Mouse (Mus musculus) adrenal gland, adult (tissue): ENCODE measurements around the gene 9930022D16Rik.

Experiments
- DNase-seq, 2 experiments: peaks; one replicate each; pipeline ENCODE4 v3.0.0; 2022 to 2023; ENCODE audit warnings: low spot score in 1 of 2; ENCODE audit not compliant: inconsistent age in 2 of 2

The 9930022D16Rik gene

DNA sequence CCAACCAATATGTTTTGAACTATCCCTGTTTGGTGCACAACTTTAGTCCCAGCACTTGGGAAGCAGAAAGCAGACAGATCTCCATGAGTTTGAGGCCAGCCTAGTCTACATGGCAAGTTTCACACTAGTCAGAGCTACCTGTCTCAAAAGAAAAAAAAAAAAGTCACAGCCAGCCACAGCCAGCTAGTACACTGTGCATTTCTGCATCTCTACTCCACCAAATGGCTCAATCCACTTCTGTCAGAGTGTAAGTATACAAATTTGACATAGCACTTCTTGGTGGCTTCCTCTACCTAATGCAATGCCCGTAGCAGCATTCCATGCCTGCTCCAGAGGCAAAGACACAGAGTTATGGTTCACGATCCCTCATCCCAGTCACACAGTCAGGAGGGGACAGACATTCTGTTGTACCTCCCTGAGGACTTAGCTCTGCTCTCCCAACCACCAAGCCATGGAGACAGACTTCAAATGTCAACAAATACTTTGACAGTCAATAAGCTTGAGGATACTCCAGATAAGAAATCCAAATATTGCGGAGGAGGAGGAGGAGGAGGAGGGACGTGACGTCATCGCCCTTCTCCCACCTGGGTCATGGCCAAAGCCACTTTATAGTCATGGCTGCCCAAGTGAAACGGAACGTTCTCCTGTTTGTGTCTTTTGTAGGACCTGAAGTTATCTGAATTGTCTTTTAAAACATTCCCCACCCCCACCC is 3.1 kb downstream of the 9930022D16Rik start:
- DNase-seq = no peak

- DNase-seq = no peak
Observed at GRCm38 (mm10) chr11:109417472-109418040, 3.8 kb downstream of the 9930022D16Rik start.

- DNase-seq = no peak
Observed at GRCm38 (mm10) chr11:109419461-109419860, 5.7 kb downstream of the 9930022D16Rik start.

DNA sequence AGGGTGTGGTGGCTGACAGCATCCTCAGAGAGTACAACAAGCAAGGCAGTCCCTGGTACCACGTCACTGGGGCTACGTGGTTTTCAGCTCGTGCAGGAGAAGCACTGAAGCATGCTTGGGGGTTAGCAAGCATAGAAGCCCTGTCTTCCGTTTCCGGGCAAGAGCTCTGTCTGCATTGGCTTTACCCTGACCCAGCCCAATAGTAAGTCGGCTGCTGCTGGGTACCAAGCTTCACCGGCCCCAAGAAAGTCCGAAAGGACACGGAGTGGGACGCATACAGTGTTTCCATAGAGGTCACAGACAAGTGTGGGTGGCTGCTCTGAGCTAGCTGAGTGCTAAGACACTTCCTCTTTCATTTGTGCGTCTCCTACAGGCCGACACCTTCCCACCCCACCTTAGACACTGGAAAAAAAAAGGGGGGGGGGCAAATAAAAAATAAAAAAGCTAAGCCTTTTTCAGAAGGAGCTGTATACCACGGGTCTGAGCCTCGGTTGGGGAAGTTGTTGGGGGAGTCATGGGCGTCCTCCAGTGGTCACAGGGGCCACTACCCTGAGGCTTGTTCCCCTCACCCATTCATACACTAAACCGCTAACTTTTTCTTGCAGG is 6.3 kb downstream of the 9930022D16Rik start:
- no peak for DNase-seq

DNA sequence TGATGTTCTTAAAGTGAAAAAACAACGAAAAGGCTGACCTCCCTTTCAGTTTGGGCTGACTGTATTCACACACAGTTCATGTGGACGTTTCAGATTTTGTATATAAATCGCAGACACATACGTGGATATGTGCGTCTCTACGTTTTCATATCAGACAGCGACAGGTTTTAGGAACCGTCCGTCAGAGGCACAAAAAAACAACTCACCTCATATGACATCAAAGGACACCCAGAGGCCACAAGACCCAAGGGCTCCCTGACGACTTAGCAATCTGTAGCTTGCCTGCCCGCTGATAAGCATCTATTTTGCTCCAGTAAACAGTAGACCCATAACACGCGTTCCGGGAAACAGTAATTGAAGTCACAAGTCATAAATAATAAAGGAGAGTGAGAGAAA is 6.8 kb downstream of the 9930022D16Rik start:
- DNase-seq = no peak

GRCm38 (mm10) chr11:109421205-109421604 is 7.5 kb downstream of the 9930022D16Rik start:
- DNase-seq = no peak

DNA sequence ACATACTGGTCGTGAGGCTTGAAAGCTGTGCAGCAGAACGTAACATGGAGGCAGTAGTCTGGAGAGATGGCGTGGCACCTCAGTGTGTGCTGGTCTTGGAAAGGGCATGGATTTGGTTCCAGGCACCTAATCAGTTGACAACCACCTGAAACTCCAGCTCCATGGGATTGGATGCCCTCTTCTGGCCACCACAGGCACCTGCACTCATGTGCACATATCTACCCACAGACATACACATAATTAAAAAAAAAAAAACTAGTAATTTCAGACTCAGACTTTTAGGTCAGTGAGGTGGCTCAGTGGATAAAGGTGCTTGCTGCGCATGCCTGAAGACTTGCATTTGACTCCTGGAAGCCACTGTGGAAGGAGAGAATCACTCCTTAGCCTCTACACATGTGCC is 8.5 kb downstream of the 9930022D16Rik start:
- no peak for DNase-seq

DNA sequence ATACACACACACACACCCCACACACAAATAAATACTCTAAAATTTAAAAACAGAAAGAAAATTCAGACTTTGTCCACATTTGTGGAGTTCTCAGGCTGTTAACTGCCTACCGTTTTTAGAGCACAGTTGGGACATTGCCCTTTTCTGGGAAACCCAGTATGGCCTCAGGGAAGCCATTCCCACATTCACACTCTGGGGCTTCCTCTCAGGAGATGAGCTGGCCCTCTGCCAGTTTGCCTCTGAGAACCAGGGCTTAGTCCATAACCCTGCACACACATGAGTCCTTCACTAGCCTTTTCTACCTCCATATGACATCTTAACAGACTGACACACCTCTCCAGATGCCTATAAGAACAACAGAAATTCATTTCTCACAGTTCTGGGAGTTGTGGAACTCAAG is 9.6 kb downstream of the 9930022D16Rik start:
- DNase-seq = no peak

- DNase-seq = peak; percentile 99 to 100
Observed at GRCm38 (mm10) chr11:109425392-109426271, 11.9 kb downstream of the 9930022D16Rik start, which contains the start of gene Amz2. Amz2 (plus strand) TSS chr11:109425946.

DNA sequence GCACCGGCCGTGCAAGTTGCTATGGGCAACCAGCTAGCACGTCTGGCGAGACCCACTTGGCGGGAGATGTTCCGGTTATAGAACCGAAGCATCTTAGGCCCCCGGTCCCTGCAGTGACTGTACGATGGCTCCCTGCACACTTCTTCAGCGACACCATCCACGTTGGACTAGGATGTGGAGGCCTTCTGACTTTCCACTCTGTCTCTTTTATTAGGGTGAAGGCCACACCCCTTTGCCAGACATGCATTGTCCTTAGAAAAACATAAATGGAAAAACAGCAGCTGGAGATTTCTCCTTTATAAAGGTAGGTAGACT is 12.5 kb downstream of the 9930022D16Rik start:
- DNase-seq = no peak

DNA sequence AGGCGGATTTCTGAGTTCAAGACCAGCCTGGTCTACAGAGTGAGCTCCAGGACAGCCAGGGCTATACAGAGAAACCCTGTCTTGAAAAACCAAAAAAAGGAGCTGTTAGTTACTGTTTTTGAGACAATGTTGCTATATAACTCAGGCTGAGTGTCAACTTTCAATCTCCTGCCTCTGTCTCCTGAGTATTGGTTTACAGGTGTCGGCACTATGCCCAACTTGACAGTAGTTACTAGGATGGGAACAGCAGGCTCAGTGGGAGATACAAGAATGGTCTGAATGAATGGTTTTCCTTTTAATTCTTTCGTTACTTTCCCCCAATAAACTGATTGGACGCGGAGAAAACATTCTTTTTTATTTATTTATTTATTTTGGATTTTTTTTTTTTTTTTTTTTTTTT is 13.6 kb downstream of the 9930022D16Rik start:
- no peak for DNase-seq

GRCm38 (mm10) chr11:109434233-109434798 is 20.6 kb downstream of the 9930022D16Rik start:
- DNase-seq = no peak

DNA sequence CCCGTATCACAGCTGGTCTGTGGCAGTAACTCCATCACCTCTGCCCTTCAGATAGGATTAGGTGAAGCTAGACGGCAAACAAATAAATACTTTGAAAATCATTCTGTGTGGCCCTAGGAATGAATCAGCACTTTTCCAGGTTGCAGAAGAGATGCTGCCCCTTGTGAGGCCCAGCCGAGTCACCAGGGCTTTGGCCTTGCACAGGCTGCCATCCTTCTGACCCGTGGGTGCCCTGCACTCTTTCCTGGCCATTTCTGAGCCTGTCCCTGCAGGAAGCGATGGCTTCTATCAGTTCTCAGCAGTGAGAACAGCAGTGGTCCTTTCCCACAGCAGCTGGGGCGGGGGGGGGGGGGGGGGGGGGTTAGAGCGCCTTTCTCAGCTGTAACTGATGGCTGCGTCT is 23.2 kb downstream of the 9930022D16Rik start:
- no peak for DNase-seq

GRCm38 (mm10) chr11:109439209-109439608 is 25.5 kb downstream of the 9930022D16Rik start:
- DNase-seq = no peak

DNA sequence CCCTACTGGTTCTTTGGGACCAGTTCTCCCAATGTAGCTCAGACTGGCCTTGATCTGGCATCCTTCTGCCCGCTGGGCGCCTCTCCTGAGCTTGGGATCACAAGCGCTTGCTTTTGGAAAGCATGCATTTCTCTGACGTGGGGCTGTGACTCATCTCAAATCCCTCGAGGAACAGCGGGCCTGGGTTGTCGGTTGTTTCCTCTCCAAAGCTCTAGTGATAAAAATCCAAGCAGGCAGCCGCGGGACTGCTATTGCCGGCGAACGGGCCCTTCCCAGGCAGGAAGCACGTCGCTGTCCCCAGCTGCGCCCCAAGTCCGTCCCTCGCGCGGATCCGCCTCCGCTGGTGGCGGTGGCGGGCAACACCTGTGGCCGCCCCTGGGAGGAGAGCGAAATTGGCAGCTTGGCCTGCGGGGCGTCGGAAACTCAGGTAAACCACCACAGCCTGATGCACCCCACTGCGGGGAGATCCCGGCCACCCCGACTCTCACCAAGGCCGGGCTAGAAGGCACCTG is 26.2 kb downstream of the 9930022D16Rik start:
- peak; percentile 88 to 93 for DNase-seq

DNA sequence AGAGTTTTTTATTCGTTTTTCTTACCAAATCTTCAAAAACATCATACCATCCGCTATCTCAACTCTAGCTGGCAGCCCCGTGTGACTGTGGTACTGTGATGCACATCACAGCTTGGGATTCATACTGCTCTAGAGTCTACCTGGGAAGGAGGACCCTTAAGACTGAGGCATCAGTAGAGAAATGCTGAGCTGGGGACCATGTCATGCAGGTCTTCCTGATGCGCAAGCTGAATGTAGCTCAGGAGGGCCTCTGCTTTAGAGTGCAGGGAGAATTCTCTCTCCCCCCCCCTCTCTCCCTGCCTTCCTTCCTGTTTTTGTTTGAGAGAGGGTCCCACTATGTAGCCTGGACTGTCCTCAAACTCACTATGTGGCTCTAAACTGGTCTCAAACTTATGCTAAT is 26.9 kb downstream of the 9930022D16Rik start:
- no peak for DNase-seq

GRCm38 (mm10) chr11:109441119-109441518 is 27.4 kb downstream of the 9930022D16Rik start:
- DNase-seq = peak; percentile 35 to 68

DNA sequence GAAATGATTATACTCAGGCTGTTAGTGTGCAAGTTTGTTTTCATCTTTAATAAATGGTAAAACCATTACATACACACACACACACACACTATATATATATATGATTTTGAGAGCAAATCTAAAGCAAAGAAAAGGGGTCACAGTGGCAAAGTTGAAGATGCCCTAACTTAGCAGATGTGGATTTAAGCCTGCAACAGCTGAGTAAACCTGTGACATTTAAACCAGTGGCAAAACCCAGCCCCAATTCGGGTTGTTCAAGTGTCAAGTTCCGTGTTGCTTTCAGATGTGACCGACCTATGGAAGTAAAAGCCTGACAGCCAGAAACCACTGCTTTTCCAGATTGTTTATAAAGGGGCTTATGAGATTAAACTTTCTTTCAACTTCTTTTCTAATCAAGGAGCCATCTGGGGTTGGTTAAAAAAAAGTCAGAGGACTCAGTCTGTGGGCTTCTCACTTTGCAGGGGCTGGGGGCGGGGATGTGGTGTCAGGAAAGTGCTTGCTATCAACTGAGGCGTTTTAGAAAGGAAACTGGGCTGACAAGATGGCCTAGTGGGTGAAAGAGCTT is 28.5 kb downstream of the 9930022D16Rik start:
- DNase-seq = no peak

GRCm38 (mm10) chr11:109443468-109444263 is 29.9 kb downstream of the 9930022D16Rik start:
- DNase-seq = no peak

DNA sequence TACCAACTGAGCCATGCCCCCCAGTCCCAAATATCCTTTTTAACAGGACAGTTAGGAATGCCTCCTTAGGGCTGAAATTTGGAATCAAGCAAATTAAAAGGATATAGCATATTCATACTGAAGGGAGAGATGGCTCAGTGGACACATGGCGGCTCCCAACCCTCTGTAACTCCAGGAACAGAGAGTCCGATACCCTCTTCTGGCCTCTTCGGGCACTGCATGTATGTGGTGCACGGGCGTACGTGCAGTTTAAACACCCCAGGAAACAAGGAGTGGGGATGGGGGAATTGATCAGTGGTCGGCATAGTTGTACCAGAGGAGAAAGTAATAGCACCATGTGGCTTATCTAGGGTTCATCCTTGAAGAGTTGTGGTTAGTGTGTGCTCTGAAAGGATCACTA is 30.9 kb downstream of the 9930022D16Rik start:
- DNase-seq = no peak
